Mouse (Mus musculus): ENCODE measurements at regions not wholly inside any gene's neighbourhood (a gene's known extent, or its start where the extent isn't known, plus 50 kb on each side); places are given as distances from the start of the nearest gene placed in this dataset.

- H3K9me3 ChIP-seq (ENCODE audit: low read length) = no peaks in the 10 kb centered on the region
- H3K9ac ChIP-seq = no peak overlapping the region
- H3K27me3 ChIP-seq (ENCODE audit: insufficient read depth, low read length) = no peaks in the 10 kb centered on the region
- no peaks in the 10 kb centered on the region for H3K36me3 ChIP-seq (ENCODE audit: insufficient read depth)
- TF ChIP-seq CTCF (IDR thresholded peaks at IDR 0.05; ENCODE audit: low read depth) = no peak
- no peak overlapping the region for H3K27ac ChIP-seq (ENCODE audit: low read depth, low read length)
- ATAC-seq = no peak
- H3K4me3 ChIP-seq (ENCODE audit: low read depth, low read length) = no peak overlapping the region
- no peaks in the 10 kb centered on the region for H3K4me1 ChIP-seq (ENCODE audit: insufficient read depth)
- 88% methylated on average over 6 of the region's 6 CpGs for WGBS
- no peak for DNase-seq
- no peak overlapping the region for H3K4me2 ChIP-seq (ENCODE audit: low read depth)
These were observed 60.9 kb upstream of the Ahi1 start for GRCm38 (mm10) chr10:20891426-20891825.

- TF ChIP-seq CTCF (IDR thresholded peaks at IDR 0.05; ENCODE audit: low read depth) = no peak
These were observed 68.7 kb upstream of the Ahi1 start for GRCm38 (mm10) chr10:20883618-20884017.

GRCm38 (mm10) chr10:20882599-20882998 is 69.7 kb upstream of the Ahi1 start:
- no peaks in the 10 kb centered on the region for H3K9me3 ChIP-seq (ENCODE audit: low read length)
- no peaks in the 10 kb centered on the region for H3K4me1 ChIP-seq (ENCODE audit: insufficient read depth)
- 75% methylated on average over 8 of the region's 8 CpGs for WGBS
- H3K27ac ChIP-seq (ENCODE audit: low read depth, low read length) = no peak overlapping the region
- no peak for TF ChIP-seq CTCF (IDR thresholded peaks at IDR 0.05; ENCODE audit: low read depth)
- H3K4me2 ChIP-seq (ENCODE audit: low read depth) = no peak overlapping the region
- no peak for DNase-seq
- H3K4me3 ChIP-seq (ENCODE audit: low read depth, low read length) = no peak overlapping the region
- H3K36me3 ChIP-seq (ENCODE audit: insufficient read depth) = no peaks in the 10 kb centered on the region
- no peak for ATAC-seq
- no peaks in the 10 kb centered on the region for H3K27me3 ChIP-seq (ENCODE audit: insufficient read depth, low read length)
- H3K9ac ChIP-seq = no peak overlapping the region

More at GRCm38 (mm10) chr10:20883618-20884017, 68.7 kb upstream of the Ahi1 start:
- no peak for ATAC-seq
- Histone ChIP-seq H3K9ac (no peak overlapping the region), H3K9me3 (ENCODE audit: low read length) (no peaks in the 10 kb centered on the region), H3K4me1 (ENCODE audit: insufficient read depth) (no peaks in the 10 kb centered on the region), H3K27me3 (ENCODE audit: insufficient read depth, low read length) (no peaks in the 10 kb centered on the region), H3K4me3 (ENCODE audit: low read depth, low read length) (no peak overlapping the region), H3K27ac (ENCODE audit: low read depth, low read length) (no peak overlapping the region), H3K4me2 (ENCODE audit: low read depth) (no peak overlapping the region), H3K36me3 (ENCODE audit: insufficient read depth) (no peaks in the 10 kb centered on the region)
- DNase-seq = no peak
- 92% methylated on average over 5 of the region's 5 CpGs for WGBS

GRCm38 (mm10) chr10:20880251-20880650 is 72.1 kb upstream of the Ahi1 start:
- Histone ChIP-seq H3K36me3 (ENCODE audit: insufficient read depth) (no peaks in the 10 kb centered on the region), H3K27me3 (ENCODE audit: insufficient read depth, low read length) (no peaks in the 10 kb centered on the region), H3K4me2 (ENCODE audit: low read depth) (no peak overlapping the region), H3K9ac (no peak overlapping the region), H3K4me1 (ENCODE audit: insufficient read depth) (peaks cover 4% of the 10 kb centered on the region; the same call in 1 of the 2 replicates), H3K4me3 (ENCODE audit: low read depth, low read length) (no peak overlapping the region), H3K27ac (ENCODE audit: low read depth, low read length) (no peak overlapping the region), H3K9me3 (ENCODE audit: low read length) (no peaks in the 10 kb centered on the region)
- ATAC-seq (no peak), DNase-seq (no peak)
- no peak for TF ChIP-seq CTCF (IDR thresholded peaks at IDR 0.05; ENCODE audit: low read depth)
- 93% methylated on average over 4 of the region's 4 CpGs for WGBS

- H3K36me3 ChIP-seq (ENCODE audit: insufficient read depth) = no peaks in the 10 kb centered on the region
- 77% methylated on average over 8 of the region's 8 CpGs for WGBS
- no peak for ATAC-seq
These were observed 72.9 kb upstream of the Ahi1 start for GRCm38 (mm10) chr10:20879482-20879881.

GRCm38 (mm10) chr10:20867076-20867475 is 85.3 kb upstream of the Ahi1 start:
- no peak overlapping the region for H3K27ac ChIP-seq (ENCODE audit: low read depth, low read length)
- DNase-seq (no peak), ATAC-seq (no peak)
- no peak for TF ChIP-seq CTCF (IDR thresholded peaks at IDR 0.05; ENCODE audit: low read depth)
- H3K9ac ChIP-seq = no peak overlapping the region
- H3K4me3 ChIP-seq (ENCODE audit: low read depth, low read length) = no peak overlapping the region
- 89% methylated on average over 12 of the region's 12 CpGs for WGBS
- H3K4me1 ChIP-seq (ENCODE audit: insufficient read depth) = no peaks in the 10 kb centered on the region
- H3K36me3 ChIP-seq (ENCODE audit: insufficient read depth) = no peaks in the 10 kb centered on the region
- H3K4me2 ChIP-seq (ENCODE audit: low read depth) = no peak overlapping the region
- H3K27me3 ChIP-seq (ENCODE audit: insufficient read depth, low read length) = no peaks in the 10 kb centered on the region
- no peaks in the 10 kb centered on the region for H3K9me3 ChIP-seq (ENCODE audit: low read length)

More at GRCm38 (mm10) chr10:20879482-20879881, 72.9 kb upstream of the Ahi1 start:
- no peaks in the 10 kb centered on the region for H3K27me3 ChIP-seq (ENCODE audit: insufficient read depth, low read length)
- H3K4me1 ChIP-seq (ENCODE audit: insufficient read depth) = peaks cover 4% of the 10 kb centered on the region; the same call in 1 of the 2 replicates
- H3K4me3 ChIP-seq (ENCODE audit: low read depth, low read length) = no peak overlapping the region
- H3K9me3 ChIP-seq (ENCODE audit: low read length) = no peaks in the 10 kb centered on the region
- H3K27ac ChIP-seq (ENCODE audit: low read depth, low read length) = no peak overlapping the region
- no peak for TF ChIP-seq CTCF (IDR thresholded peaks at IDR 0.05; ENCODE audit: low read depth)
- no peak for DNase-seq
- H3K4me2 ChIP-seq (ENCODE audit: low read depth) = no peak overlapping the region
- H3K9ac ChIP-seq = no peak overlapping the region

GRCm38 (mm10) chr10:20865031-20865430 is 87.3 kb upstream of the Ahi1 start:
- WGBS = 85% methylated on average over 4 of the region's 4 CpGs
- no peak for ATAC-seq
- no peak overlapping the region for H3K27ac ChIP-seq (ENCODE audit: low read depth, low read length)
- no peak for DNase-seq
- TF ChIP-seq CTCF (IDR thresholded peaks at IDR 0.05; ENCODE audit: low read depth) = no peak
- no peaks in the 10 kb centered on the region for H3K27me3 ChIP-seq (ENCODE audit: insufficient read depth, low read length)
- H3K4me1 ChIP-seq (ENCODE audit: insufficient read depth) = no peaks in the 10 kb centered on the region
- no peaks in the 10 kb centered on the region for H3K36me3 ChIP-seq (ENCODE audit: insufficient read depth)
- no peak overlapping the region for H3K4me2 ChIP-seq (ENCODE audit: low read depth)
- H3K9me3 ChIP-seq (ENCODE audit: low read length) = no peaks in the 10 kb centered on the region
- no peak overlapping the region for H3K9ac ChIP-seq
- H3K4me3 ChIP-seq (ENCODE audit: low read depth, low read length) = no peak overlapping the region

GRCm38 (mm10) chr10:20857413-20857812 is 94.9 kb upstream of the Ahi1 start:
- H3K4me3 ChIP-seq (ENCODE audit: low read depth, low read length) = no peak overlapping the region
- H3K4me2 ChIP-seq (ENCODE audit: low read depth) = no peak overlapping the region
- no peak overlapping the region for H3K27ac ChIP-seq (ENCODE audit: low read depth, low read length)
- TF ChIP-seq CTCF (IDR thresholded peaks at IDR 0.05; ENCODE audit: low read depth) = no peak
- DNase-seq = no peak
- H3K27me3 ChIP-seq (ENCODE audit: insufficient read depth, low read length) = no peaks in the 10 kb centered on the region
- H3K9ac ChIP-seq = no peak overlapping the region
- WGBS = 94% methylated on average over 4 of the region's 4 CpGs
- no peaks in the 10 kb centered on the region for H3K36me3 ChIP-seq (ENCODE audit: insufficient read depth)
- H3K4me1 ChIP-seq (ENCODE audit: insufficient read depth) = peaks cover 8% of the 10 kb centered on the region; the same call in 1 of the 2 replicates
- no peaks in the 10 kb centered on the region for H3K9me3 ChIP-seq (ENCODE audit: low read length)
- ATAC-seq = no peak

All from forebrain, postnatal 0 days (tissue).